Mouse (Mus musculus): ENCODE measurements around the gene Rbp4. TPM values are rescaled to one million over a fixed set of nuclear protein-coding genes. Genes with fewer than 3 reads are reported as not detected.
A peak's percentile ranks its signal among the peaks of the same experiment; 100 is the strongest.

The Rbp4 gene
- total RNA-seq, 2 experiments from 2014 or later, result 21.8 to 27.6 TPM

DNA sequence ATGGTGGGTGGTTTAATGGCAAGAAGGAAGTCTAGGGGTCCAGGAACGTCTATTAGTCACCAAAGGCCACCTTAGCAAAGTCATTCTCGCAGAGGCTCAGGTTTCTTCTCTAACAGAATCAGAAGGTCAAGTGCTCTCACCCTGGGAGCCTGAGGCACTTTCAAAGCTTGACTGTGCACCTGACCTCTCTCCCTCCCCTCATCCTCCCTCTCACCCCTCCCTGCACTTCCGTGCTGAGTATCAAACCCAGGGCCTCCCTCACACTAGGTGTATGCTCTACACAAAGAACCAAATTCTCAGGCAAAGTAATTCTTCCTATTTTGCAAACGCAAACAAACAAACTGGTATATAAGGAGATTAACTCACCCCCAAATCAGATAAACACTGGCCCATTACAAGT, 28.9 kb downstream of the Rbp4 start:
- intact Hi-C loops (cut with DNase I), result no loop called here
- DNase-seq (ENCODE audit: low spot score in 2 of 2), result no peak

GRCm38 (mm10) chr19:38091512-38091985, 33.5 kb downstream of the Rbp4 start:
- no peak for DNase-seq (ENCODE audit: low spot score in 2 of 2)
- intact Hi-C loops (cut with DNase I), result no loop called here

GRCm38 (mm10) chr19:38089358-38089757, 35.7 kb downstream of the Rbp4 start:
- DNase-seq (ENCODE audit: low spot score in 2 of 2), result no peak
- intact Hi-C loops (cut with DNase I), result no loop called here

GRCm38 (mm10) chr19:38086948-38087551, 38.0 kb downstream of the Rbp4 start:
- intact Hi-C loops (cut with DNase I), result no loop called here

DNA sequence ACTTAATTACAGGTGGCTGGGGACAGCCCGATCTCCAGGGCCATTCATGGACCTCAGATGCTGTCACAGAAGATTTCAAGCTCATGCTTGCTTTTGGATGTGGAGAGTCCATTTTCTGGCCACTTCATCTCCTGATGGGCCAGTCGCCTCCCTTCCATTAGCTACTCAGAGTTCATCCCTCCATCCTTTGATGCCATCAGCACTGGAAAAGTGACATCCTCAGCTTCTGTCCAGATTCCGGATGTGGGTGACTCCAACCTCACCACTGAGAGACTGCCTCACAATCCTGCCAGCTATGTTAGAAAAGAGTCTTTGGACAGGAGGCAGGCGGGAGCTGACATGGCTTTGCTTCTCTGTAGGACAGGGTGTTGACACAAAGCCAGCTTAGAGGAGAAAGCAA, 39.2 kb downstream of the Rbp4 start:
- intact Hi-C loops (cut with DNase I), result no loop called here
- no peak for DNase-seq (ENCODE audit: low spot score in 2 of 2)

More at GRCm38 (mm10) chr19:38086948-38087551, 38.0 kb downstream of the Rbp4 start:
- DNase-seq (ENCODE audit: low spot score in 2 of 2), result peak; percentile 23 to 40

DNA sequence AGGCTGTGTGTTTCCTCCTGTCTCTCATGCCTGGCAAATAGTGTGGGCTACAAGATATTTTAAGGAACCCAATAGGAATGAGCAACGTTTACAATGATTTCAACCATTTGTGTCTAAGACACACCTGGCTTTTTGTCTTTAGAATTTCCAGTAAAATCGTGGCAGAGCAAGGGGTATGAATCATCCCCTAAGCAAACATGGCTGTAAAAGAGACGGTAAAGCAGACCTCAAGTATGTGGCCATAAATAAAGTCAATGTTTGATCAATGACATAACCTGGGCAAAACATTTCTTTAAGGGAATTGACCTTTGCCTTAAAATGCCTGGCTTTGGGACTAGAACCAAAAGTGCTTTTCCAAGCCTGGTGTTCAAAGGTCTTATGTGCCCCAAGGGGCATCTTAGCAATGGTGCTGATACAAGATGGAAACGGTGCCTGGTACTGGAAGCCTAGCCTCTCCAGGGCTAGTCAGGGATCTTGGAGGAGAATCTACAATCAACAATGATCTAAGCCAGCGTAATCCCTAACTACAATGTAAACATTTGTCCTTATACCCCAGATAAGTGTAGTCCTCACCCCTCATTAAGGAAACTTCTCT, 42.1 kb downstream of the Rbp4 start:
- no peak for DNase-seq (ENCODE audit: low spot score in 2 of 2)
- intact Hi-C loops (cut with DNase I), result no loop called here

- no peak for DNase-seq (ENCODE audit: low spot score in 2 of 2)
- intact Hi-C loops (cut with DNase I), result no loop called here
Measured at GRCm38 (mm10) chr19:38081361-38081760, 43.7 kb downstream of the Rbp4 start.

DNA sequence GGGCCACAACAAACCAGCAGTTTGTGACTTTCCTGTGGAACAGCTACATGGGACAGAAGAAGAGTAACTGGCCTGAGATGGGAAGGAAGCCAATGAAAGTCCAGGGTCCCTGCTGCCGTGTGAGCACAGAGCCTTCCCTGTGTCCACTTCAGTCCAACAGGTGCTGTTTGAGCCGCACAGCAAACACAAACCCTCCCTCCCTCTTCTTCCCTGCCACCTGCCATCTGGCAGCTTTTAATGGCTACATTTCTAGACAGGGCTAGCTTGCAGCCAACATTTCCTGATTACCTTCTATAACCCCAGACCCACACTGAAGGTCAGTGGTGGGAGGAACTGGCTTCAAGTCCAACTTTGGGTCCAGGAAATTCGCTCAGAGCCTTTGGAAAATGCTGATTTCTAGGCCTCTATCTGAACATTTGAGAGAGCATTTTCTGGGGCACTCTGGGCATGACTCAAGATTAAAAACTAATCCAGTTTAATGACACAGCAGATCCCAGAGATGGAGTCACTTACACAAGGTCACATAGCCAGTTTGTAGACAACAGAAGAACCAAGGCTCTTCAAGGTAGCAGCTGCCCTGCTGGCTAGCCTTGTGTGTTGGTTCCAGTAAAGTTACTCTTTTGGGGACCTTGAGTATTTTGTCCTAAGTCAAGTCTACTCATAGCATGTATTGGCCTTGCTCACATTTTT, 47.1 kb downstream of the Rbp4 start:
- intact Hi-C loops (cut with DNase I), result loop anchor here (2.0 to 5.0 kb wide), 2 partner anchors 119 to 275 kb away; no protein-coding TSS in a partner anchor
- DNase-seq (ENCODE audit: low spot score in 2 of 2), result no peak

GRCm38 (mm10) chr19:38076251-38076650, 48.8 kb downstream of the Rbp4 start:
- DNase-seq (ENCODE audit: low spot score in 2 of 2), result no peak
- intact Hi-C loops (cut with DNase I), result loop anchor here (5.0 kb wide), 1 partner anchor 121 kb away; no protein-coding TSS in a partner anchor

GRCm38 (mm10) chr19:38075051-38075450, 50.0 kb downstream of the Rbp4 start:
- DNase-seq (ENCODE audit: low spot score in 2 of 2), result no peak
- intact Hi-C loops (cut with DNase I), result loop anchor here (5.0 kb wide), 1 partner anchor 122 kb away; no protein-coding TSS in a partner anchor

DNA sequence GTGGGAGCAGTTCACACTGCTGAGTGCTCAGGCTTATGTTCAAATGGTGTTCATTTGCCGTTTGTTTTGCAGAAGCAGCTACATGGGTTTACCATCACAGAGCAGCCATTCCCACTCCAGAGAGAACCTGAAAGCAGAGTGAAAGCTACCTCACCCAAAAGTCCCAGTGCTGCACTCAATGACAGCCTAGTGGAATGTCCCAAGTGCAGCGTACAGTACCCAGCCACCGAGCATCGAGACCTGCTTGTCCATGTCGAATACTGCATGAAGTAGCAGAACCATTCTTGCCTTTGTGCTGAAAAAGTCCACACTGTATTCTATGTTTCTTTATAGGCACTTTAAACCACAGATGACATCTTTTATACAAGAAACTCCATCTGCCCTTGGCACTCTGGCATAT, 51.9 kb downstream of the Rbp4 start:
- intact Hi-C loops (cut with DNase I), result no loop called here
- DNase-seq (ENCODE audit: low spot score in 2 of 2), result no peak

Other genes with a start within 250 kb of the Rbp4 start
- gene Myof, start 81.7 kb downstream of the Rbp4 start, total RNA-seq (2021), result 1 to 10 TPM; 5.6 to 5.7 TPM
- gene Cep55, start 70.3 kb downstream of the Rbp4 start, total RNA-seq (2021), result under 1 TPM; 0.18 to 0.32 TPM
- not detected for gene Ffar4, start 28.2 kb downstream of the Rbp4 start, total RNA-seq (2021)
- gene Pde6c, start 7.5 kb upstream of the Rbp4 start, total RNA-seq (2021), result under 1 TPM; 0.34 to 0.69 TPM
- gene Fra10ac1, start 98.9 kb upstream of the Rbp4 start, total RNA-seq (2021), result 10 to 100 TPM; 14.5 to 16.7 TPM
- 100 to 1,000 TPM; 141 to 144 TPM for gene Lgi1, start 139.3 kb upstream of the Rbp4 start, total RNA-seq (2021)

All from left cerebral cortex, postnatal 25 days (tissue).